Mouse (Mus musculus): ENCODE measurements around the gene Chd1.
A peak's percentile ranks its signal among the peaks of the same experiment; 100 is the strongest.

Gene Chd1

DNA sequence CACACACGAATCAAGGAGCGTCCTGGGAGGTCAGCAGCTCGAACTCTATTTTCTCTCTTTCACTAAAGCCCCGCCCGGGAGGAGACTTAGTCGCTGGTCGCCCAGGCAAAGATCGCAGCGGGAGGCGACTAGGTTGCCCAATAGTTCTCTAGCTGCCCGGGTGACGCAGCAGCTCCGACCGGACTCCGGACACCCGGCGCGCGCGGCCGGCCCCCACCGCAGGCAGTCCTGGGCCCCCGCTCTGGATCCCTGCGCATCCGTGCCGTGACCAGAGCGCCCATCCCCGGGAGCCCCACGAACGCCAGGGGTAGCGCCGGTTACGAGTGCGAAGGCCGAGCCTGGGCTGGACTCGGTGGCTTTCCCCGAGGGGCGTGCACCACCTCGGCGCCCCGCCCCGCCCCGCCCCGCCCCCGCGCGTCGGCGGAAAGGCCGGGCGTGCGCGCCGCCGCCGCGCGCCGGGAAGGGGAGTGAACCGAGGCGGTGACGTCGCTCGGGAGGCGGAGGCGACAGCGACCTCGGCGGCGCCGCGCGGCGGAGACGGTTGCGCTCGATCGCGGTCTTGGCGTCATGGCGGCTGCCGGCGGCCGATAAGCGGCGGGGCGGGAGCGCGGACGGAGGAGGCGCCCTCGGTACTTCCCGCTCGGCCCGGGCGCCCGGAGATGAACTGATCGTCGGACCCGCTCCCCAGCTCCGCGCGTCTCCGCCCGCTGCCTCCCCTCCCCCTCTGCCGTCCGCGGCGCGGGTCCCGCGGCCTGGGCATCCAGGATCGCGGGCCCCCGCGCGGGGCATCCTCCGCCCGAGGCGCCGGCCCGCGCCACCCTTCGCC lies at the start of gene Chd1:
Gene Chd1, plus strand, starts transcription at position 493 of the 826 bp plus-strand sequence.
- DNase-seq: peak; percentile 87

DNA sequence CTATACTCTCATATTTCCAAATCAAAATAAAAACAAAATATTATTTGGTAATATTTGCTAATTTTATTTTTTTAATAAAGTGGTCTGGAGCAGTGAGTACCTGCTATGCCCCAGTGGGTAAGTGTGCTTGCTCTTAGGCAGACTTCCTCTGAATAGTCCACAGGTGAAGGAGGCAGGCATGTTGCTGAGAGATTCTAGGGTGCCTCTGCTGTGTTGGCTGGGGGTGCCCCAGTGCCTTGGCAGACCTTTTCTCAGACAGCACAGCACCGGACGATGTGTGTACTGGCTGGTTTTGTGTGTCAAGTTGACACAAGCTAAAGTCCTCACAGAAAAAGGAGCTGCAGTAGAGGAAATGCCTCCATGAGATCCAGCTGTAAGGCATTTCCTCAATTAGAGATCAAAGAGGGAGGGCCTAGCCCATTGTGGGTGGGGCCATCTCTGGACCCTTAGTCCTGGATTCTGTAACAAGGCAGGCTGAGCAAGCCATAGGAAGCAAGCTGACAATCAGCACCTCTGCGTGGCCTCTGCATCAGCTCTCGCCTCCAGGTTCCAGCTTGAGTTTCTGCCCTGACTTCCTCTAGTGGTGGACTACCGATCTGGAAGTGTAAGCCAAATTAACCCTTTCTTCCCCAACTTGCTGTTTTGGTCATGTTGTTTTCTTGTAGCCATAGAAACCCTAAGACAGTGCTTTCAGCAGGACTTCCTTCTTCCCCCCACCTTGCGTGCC lies 47.7 kb upstream of the Chd1 start:
- DNase-seq: no peak

DNA sequence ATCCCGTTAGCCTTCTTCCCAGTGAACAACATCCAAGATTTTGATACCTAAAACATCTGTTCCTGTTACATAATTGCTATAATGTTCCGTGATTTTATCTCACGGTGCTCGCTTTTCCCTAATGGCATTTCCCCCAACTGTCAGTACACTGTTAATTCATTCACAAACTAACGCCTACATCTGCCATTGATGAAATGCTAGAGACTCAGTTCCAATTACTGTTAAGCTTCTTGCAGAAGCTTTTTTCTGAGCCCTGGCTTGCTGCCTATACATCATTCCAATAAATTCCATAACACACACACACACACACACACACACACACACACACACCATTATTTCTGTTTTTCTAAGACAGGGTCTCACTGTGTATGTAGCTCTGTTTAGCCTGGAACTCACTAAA lies 31.9 kb upstream of the Chd1 start:
- DNase-seq: no peak

DNA sequence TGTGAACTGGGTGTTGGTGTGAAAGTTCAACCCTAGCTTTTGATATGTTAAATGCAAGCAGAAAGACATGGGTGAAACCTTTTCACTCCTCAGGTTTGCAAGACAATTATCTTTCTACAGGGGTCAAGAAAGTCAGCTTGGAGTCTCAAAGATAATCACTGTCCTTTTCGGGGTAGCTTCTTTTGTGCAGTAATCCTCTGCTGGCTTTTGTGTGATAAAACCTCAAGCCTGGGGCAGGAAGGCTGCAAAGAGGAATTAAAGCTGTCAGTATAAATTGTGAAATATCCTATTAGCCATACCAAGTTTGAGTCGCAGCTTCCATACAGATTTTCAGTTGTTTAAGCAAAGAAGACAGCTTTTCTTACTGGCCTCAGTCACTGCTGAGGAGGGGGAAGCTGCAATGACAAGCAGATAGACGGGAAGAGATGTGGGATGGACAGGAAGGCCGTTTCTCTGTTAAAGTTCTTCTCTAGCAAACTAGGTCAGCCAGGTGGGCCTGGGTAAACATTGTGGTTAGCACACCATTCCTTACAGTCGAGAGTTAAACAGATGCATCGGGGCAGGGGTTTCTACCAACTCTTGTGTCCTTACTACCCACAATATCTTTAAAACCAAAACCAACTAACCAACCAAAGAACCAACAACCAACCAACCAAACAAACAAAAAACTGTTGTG lies 26.7 kb upstream of the Chd1 start:
- no peak for DNase-seq

GRCm38 (mm10) chr17:15679966-15680630 lies 24.7 kb upstream of the Chd1 start:
- no peak for DNase-seq

DNA sequence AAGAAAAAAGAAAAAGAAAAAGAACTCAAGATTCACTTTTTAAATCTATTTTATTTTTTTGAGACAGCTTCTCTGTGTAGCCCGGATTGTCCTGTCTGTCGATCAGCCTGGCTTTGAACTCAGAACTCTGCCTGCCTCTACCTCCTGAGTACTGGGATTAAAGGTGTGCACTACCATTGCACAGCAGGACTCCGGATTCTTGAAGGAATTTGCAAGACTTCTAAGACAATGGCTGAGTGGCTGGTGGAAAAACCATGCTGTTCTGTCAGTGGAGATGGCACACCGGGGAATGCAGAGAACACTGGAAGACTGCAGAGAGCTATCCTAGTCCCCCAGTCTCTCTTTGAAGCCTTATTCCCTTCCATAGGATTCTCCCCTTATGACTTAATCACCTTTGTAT lies 24.1 kb upstream of the Chd1 start:
- DNase-seq: no peak

DNA sequence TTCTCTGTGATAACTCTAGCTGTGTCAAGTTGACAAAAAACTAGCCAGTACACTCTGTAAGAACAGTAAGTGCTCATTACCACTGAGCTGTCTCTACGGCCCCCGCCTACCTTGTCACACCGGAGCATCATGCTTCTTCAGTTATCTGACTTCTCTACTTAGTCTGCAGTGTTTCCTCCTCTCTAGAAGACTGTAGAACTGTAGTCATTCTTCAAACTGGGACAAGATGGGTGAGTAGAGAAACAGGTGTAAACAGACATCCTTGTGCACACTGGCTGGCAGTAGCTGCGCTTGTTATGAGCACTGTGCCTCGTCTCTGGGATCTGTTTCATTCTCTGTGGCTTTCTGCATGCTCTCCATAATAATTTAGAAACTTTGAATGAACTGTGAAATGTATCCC lies 18.4 kb upstream of the Chd1 start:
- DNase-seq: no peak

- DNase-seq: no peak
Measured at GRCm38 (mm10) chr17:15690304-15690703, 14.5 kb upstream of the Chd1 start.

- DNase-seq: no peak
Measured at GRCm38 (mm10) chr17:15695566-15695965, 9.2 kb upstream of the Chd1 start.

- DNase-seq: no peak
Measured at GRCm38 (mm10) chr17:15698956-15699355, 5.8 kb upstream of the Chd1 start.

DNA sequence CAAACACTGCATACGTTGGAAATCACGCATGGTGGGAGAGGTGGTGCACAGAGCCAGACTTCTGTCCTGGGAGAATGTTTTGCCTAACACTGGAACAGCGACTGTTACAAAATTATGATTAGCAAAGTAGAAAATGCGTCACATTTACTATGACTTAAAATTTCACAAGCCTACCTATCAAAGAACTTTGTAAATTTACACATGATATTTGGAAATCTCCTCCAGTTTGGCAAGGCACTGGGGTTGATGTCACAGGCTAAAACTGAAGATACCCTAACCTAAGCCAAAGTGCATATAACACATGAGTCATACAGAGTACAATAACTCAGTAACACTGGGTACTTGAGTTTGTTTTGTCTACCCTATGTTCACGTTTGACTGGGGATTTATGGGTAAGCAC lies 3.3 kb upstream of the Chd1 start:
- DNase-seq: no peak

GRCm38 (mm10) chr17:15704158-15704474 lies 651 bp upstream of the Chd1 start:
- DNase-seq: no peak

- peak; percentile 30 for DNase-seq
Measured at GRCm38 (mm10) chr17:15705303-15706284, 827 bp downstream of the Chd1 start.

GRCm38 (mm10) chr17:15714507-15714906 lies 9.7 kb downstream of the Chd1 start:
- DNase-seq: no peak

DNA sequence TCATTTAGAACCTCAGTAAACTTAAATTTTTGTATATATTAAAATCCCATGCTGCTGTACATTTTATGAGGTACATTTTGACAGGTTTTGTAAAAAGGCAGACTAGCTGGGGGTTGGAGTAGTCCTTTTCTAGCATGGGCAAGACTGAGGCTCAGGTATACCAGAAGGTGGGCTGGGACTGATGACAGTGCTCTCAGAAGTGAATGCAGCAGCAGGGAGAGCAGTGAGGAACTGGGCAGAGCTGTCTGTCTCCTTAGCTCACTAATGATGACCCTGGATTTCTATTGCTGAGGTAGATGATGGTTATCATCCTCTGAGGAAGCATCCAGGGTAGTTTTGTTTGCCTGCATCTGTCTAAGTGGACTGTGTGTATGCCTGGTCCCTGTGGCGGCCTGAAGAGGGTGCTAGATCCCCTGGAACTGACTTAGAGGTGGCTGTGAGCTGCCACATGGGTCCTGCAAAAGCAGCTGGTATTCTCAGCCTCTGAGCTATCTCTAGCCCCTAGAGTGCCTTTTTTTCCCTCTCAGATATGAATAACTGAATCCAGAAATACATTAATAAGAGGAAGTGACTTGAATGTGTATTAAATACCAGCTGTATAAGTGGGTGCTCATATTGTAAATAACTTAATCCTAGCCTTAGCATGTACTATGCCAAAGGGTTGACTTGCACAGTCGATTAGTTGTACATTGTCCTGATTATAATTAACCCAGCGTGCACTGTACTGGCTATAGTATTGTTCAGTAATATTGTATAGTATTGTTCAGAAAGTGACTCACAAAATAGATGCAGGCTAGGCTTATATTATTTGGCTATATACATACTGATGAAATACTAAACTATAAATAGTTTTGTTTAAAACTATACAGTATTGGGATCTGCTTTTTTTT lies 10.5 kb downstream of the Chd1 start:
- DNase-seq: peak; percentile 14

DNA sequence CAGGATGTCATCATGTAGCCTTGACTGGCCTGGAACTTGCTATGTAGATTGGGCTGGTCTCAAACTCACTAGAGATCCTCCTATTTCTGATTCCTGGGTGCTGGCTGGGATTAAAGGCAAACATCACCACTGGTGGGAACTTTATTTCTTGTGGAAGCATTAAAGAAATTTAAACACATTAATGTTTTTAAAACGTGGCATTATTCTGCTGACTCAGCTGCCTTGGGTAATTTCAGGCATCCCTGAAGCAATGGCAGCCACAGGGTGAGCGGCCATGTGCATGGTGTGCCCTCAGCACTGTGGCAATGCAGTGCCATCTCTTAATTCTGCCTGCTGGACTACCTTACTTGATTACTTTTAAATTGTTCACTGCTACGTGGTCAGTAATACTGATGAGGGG lies 11.2 kb downstream of the Chd1 start:
- DNase-seq: no peak

DNA sequence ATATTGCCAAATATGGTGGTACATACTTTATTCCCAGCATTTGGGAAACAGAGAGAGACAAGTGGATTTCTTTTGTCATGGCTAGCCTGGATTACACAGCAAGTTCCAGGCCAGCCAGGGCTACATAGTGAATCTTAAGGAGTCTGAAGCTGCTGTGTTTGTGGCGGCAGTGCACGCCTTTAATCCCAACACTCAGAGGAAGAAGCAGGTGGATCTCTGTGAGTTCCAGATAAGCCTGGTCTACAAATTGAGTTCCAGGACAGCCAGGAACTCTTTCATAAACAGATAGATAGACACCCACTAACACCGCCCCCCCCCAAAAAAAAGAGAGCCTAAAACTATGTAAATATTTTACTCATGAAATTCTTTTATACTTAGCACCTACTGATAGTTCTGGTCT lies 16.1 kb downstream of the Chd1 start:
- DNase-seq: no peak

DNA sequence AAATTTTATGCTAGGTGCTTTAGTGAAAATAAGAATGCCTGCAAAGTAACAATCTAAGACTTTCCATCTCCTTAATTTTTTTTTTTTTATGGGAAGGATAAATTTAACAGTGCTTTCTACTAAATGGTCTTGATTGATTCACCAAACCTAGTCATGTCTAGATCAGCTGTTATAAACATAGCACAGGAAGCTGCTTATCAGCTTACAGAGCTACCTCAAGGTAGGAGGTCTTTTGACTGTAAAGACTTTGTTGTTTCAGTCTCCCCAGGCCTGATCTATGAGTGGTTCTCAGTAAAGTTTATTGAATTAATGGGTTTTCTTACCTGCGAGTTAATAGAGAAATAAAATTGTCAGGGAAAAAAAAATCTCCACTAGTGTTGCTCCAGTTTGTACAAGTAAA lies 18.5 kb downstream of the Chd1 start:
- DNase-seq: no peak

DNA sequence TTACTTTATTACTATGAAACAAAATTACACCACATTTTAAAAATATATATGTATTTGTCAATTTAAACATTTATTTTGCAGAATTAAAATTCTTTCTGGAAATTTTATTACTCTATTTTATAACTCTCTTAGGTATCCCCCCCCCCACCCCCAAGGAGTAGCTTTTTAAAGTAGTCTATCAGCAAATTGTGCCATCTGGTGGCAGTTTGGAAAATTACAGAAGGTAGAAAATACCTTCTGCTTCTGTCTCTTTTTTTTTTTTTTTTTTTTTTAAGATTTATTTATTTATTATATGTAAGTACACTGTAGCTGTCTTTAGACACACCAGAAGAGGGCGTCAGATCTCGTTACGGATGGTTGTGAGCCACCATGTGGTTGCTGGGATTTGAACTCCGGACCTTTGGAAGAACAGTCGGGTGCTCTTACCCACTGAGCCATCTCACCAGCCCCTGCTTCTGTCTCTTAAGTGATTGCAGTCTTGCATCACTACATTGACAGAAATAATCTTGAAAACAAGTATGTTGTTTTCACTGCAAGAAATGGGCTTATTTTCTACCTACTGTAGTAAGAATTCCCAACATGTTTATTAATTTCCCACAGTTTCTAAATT lies 19.2 kb downstream of the Chd1 start:
- DNase-seq: peak; percentile 17

DNA sequence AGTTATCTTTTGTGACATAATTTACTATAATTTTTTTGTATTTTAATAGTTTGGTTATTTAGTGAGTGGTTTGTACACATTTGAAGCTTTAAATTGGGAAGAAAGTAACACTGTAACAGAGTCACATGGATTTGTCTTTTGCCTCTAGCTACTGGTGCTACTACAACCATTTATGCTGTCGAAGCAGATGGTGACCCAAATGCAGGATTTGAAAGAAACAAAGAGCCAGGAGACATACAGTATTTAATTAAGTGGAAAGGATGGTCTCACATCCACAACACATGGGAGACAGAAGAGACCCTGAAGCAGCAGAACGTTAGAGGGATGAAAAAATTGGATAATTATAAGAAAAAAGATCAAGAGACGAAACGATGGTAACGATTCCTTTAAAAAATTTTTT lies 26.9 kb downstream of the Chd1 start:
- DNase-seq: no peak
